Mouse (Mus musculus) gastrocnemius, adult 18-20 months (tissue): ENCODE measurements at regions not wholly inside any gene's neighbourhood (a gene's known extent, or its start where the extent isn't known, plus 50 kb on each side); places are given as distances from the start of the nearest gene placed in this dataset.

Experiments
- DNase-seq: peaks from one replicate; pipeline ENCODE4 v3.0.0; 2021; ENCODE audit warnings: low spot score

DNA sequence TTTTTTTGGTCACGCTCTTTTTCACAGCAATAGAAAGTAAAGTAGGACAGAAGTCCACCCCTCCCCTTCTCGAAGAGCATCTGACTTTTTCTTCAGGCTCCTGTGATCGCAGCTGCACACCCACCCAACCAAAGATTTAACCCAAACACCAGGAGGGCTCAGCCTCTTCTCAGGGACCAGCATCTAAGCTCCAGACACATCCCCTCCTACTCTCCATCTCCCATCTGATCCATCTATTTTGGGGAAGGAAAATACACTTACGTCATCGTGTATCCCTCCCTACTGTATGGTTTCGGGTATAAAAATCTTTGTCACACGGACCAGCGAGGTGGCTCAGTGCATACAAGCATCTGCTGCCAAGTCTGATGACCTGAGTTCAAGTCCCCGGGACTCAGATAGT lies 284.3 kb downstream of the 3100002H09Rik start:
- DNase-seq, result no peak

DNA sequence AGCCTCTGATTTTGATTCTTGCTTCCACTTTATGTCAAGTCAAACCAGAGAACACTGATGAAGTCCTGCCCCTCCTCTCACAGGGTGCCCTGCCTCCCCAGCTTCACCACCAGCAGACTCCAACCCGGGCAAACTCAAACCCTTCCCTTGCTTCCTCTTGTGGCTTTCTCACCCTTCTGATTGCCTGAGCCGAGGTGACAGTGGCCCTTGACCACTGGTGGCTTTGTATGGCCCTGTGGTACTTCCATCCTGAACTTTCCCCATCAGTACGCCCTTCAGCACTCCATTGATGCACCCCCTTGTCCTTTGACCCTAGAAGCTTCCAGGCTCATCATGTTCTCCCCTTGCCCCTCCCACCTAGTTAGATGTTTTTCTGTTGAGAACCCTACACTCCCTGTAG lies 287.0 kb downstream of the 3100002H09Rik start:
- no peak for DNase-seq

DNA sequence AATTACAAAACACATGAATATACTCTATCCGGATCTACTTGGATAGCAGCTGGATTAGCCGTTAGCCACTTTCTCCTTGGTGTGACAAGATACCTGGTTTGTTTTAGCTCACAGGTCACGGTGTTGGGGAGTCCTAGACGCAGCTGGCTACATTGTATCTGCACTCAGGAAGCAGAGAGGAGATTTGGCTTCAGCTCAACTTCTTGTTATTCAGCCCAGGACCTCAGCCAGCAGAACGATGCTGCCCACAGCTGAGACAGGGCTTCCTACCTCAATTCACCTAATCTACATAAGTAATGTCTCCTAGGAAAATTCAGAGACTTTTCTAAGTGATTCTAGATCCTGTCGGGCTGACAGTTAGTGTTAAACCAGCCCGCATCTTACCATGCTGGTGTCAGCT lies 289.4 kb downstream of the 3100002H09Rik start:
- no peak for DNase-seq

DNA sequence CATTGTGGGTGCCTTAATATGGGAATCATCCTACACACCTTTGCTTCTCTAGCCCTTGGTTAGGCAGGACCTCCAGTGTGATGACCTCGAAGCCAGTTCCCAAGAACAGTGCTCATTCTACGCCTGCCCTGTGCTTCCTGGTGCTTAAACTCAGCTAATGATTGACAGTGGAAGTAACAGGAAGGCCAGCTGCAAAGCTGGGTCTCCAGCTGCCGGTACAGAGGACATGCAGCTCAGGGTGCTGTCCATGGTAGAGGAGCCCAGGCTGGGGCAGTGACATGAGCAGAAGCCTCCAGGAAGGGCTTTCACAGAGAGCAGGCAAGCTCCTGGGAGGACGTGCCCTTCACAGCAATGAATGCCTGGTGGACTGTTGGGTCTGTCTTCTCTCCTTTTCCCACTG lies 293.6 kb downstream of the 3100002H09Rik start:
- no peak for DNase-seq

DNA sequence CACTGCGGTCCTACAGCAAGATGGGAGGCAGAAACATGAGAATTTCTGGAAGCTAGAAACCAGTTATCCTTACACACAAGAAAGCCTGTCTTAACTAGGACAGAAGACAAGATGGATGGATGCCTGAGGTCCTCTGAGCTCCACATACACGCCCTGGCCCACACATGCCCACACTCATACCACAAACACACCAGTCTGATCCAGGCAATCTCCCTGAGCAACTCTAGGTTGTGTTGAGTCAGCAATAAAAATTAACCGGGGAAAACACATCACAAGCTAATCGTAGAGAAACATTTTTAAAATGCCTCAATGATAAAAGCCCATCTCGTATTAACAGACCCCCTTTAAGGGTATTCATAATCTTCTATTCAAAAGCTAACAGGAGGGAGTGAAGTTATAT lies 298.9 kb downstream of the 3100002H09Rik start:
- DNase-seq, result no peak

DNA sequence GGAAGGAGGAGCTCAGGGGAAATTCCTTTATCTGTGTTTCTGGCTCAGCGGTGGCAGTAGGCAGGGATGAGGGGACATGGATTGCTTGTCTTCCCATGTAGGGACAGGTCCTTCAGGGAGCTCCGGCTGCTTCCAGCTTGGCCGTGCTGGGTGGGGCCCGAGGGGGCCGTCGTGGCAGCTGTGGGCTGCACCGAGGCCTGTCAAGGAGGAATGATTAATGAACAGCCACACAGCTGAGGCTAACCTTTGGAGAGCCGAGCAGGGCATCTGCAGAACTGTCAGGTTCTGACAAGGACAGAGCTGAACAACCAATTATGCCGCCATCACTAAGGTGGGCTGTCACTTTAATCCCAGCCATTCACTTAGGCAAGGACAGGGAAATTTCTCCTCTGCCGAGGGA lies 300.0 kb downstream of the 3100002H09Rik start:
- no peak for DNase-seq

DNA sequence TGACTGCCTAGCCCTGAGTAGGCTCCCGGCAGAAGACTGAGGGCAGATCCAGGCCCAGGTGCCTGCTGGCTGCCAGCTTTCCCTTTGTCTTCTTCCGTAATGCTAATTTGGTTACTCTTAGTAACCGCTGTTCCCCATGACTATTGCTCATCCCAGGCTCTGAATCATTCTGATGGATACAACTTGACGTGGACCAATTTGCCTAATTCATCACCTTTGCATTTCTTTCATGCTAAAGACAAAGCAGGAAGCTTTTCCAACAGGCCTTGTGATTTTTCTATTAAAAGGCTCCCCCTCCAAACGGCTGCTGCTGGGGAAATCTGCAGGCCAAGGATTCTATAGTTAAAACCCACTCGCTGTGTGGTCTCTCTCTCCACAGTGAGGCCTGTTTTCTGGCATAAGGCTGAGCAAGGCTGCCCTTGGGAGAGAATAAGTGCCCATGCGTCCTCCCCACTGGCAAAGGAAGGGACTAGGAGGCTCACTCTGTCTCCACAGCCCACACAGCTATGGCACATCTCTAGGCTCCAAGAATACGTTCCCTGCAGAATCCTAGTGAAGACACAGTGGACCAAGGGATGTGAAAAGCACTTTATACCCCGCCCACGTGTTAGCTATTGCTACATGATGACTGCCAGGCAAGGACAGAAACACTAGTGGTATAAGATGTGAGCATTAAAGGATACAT lies 304.6 kb downstream of the 3100002H09Rik start:
- no peak for DNase-seq

DNA sequence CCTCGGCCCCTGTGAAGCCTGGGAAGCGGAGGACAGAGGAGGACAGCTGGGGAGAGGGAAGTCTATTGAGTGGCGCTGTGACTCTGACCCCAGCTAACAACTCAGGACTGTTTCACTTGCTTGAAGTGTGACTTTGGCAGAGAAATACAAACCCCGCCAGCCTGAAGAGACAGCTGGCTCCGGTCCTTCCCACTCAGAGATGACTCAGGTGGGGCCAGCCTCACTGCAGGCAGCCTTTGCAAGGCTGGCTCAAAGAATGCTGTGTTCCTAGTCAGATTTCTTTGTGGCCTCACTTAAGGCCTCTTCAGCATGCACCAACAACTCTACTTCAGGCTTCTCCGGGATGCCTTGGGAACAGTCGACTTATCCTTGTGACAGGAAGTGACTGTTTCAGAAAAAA lies 307.7 kb downstream of the 3100002H09Rik start:
- DNase-seq, result no peak

DNA sequence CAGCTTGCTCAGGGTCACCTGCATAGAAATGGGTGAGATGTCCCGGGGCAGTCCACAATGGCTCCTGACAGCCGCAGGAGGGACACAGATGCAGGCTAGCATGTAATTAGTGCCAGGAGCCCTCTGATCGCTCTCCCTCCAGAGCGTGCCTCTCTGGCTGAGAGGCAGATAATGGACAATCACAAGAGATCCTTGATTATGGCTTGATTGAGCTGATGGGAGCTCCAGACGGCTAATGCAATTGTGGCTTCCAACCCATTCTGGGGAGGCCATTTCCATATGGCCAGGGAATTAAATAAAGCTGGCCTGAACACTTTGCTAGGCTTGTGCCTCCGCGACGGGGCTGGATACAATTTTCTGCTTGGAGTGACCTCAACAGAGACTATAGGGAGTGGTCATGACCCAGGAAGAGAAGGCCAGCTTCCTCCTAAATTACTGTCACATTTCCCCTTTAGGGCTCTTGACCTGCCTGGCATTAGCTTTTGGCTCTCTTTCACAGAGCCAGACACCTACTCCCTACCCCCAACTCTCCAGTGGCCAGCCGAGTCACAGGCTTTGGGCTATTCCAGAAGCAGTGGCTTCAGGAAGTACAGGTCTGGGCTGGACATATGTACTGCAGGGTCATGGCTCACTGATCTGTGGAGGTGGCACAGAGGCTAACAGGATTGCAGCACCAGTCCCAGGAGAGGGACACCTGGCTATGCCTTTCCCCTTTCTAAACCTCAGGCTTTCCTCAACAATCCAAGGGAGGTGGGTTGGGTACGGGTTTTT lies 311.8 kb downstream of the 3100002H09Rik start:
- no peak for DNase-seq

DNA sequence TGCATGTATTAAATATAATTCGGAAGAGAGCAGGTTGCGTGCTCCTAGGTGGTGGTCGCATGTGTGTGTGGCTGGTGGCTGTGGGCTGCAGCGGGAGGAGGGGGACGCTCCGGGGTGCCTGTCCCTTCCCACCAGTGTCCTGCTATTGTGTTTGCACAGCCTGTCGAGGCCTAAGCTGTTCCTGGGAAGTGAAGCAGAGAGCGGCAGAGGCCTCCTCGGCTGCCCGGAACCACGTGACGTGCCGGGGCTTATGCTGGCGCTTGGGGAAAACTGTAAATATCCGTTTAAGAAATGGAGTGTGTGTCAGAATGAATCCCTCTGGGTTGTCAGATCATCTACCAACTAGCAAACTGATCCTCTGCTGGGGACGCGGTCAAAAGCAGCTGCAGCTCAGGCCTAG lies 318.3 kb downstream of the 3100002H09Rik start:
- DNase-seq, result no peak

DNA sequence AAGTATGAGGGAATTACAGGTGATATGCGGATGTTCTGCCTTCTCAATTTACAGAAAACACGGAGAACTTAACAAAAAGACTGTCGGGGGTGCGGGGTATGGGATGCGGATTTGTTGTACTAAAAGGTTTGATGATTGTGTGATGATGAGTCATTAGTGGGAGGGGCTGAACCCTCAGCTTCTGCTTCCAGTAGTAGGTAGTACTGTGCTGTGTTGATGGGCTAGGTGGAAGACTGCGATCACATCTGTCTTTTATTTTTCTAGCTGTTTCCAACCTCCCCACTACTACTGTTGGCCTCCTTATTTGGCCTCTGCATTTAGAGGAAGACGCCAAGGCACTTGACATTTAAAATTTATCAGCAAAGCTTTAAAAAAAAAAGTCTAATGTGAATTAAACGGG lies 318.8 kb downstream of the 3100002H09Rik start:
- no peak for DNase-seq

DNA sequence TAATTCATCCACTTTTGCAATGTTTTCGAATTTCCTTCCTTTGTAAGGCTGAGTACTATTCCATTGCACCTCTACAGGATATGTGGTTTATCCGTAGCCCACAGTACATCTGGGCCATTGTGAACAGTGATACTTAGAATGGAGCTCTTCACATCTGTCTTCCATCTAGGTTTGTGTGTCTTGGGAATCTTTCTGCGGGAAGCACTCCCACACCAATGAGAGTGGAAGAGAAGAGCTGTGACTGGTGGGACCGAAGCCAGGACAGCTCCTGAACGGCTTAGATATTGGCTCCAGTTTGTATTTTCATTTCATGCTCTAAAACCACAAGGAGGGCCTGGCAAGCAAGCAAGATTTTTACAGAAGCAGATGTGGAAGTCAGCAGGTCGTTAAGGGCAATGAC lies 323.1 kb downstream of the 3100002H09Rik start:
- DNase-seq, result peak; percentile 15

DNA sequence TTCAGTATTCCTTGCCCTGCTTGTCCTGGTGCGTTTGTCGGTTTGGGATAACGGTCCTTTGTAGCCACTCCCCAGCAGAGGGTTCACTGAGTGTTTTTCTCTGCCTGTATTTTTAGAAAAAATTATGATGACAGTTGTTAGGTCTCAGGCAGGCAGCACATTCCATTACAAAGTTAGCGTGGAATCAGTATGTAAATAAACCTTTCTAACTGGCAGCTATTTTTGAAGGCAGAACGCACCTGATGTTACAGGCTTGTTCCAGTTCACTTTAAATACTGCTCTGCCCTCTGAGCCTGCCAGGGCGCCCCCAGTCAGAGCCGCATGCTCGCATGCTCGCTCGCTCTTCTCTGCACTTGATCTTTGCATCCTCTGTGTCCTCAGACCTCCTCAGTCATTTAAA lies 331.9 kb downstream of the 3100002H09Rik start:
- DNase-seq, result no peak

DNA sequence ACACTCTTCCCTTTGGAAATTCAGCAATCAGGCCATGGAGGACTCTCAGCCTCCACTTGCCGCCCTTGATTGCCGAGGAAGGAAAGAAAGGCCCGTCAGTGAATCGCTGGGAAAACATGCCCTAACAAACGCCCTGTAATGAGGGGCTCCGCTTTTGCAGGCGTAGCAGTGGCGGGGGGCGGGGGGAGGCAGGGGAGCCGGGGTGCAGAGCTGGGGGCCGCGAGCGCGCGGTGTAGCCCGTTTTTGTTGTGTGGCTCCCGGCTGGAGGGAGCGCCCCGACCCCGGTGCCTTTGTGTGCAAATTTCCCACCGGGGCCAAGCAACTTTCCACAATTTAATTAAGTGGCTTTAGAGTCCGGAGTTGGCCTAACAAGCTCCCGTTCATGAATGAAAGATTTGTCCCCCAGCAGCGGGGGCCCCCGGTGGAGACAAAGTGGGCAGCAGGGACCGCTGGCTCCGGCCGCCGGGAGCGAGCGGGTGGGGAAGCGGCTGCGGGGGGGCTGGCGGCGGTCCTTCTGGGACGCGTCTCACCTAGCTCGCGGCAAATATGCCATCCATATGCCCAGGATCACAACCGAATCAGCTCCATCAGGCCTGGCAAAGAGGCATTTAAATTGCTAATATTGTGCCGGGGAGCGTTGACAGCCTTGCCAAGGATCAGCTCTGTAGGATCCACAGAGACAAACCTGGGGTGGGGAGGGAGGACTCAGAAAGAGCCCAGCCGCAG lies 333.0 kb downstream of the 3100002H09Rik start:
- DNase-seq, result no peak

DNA sequence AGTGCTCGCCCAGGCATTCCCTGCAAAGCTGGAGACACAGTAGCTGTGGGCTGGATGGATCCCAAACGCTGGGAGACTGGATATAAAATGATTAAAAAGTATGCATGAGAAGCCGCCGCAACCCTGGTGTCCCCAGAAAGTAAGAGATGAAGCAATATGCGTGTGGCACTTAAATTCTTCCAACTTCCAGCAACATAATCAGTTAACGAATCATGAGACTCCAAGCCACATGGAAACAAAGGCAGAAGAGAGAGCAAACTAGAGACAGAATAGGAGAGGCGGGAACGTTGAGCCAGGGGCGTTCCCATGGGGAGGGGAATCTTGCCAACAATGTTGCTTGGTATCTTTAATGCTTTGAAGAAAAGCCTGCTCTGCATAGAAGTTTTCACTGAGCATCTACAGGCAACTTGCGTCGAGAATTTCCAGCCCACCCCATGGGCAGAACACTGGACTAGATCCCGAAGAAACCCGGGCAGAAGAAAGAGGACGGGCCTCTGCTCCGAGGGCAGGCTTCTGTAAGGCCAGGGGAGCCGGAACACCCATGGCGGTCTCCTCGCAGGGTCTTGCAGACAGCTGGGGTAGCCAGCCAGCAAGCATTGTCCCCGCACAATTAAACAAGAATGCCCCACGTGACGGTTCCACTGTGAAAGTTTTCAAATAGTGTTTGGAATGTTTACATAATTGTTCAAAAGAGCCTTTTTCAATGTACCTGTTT lies 333.7 kb downstream of the 3100002H09Rik start:
- no peak for DNase-seq

DNA sequence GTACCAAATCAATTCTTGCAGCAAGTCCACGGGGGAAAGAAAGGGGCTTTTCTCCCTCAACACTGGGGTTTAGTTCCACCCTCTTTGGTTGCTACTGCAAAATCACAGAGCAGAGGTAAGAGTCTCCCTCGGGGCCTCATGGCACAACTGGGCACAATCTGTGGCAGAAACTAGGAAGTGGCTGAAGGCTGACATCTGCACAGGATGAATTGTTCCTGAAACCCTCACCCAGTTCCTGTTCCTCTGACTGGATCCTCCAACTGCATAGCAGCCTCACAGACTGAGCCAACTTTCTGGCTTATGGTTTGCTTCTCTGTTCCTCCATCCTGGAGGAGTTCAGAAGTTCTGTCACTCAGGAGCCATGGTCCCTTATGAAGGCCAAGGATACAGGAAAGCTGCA lies 338.6 kb downstream of the 3100002H09Rik start:
- no peak for DNase-seq

DNA sequence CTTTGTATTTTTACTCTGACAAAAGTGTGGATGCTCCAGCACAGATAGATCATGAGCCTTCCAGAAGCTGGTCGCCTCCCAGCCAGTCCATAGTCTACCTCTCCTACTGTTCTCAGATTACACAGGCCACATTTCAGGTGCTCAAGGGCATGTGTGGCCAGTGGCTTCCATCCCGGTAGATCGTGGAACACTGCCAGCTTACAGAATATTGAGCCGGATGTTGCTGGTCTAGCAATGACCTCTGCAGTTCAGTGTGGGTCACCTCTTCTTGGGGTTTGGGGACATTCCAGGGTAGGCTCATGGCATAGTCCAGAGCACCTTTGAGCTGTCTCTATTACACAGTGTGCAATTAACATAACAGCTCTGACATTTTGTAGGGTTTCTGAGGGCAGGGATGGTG lies 342.2 kb downstream of the 3100002H09Rik start:
- DNase-seq, result no peak

DNA sequence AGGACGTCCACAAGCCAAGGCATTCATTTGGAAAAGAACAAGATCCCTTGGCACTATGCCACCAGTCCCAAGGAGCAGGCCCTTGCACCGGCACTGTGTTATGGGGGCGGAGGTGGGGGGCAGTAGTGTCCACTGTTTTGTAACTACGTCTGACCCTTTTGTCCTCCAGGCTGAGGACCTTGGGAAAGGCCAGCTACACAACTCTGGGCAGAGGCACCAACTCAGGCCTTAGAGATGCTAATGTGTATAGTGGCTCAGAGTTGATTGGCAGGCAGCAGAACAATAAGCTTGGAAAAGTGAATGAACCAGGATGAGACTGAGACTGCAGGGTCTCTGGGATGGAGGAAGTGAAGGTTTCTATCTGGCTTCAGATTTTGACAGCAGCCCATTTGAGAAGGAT lies 344.0 kb downstream of the 3100002H09Rik start:
- no peak for DNase-seq

DNA sequence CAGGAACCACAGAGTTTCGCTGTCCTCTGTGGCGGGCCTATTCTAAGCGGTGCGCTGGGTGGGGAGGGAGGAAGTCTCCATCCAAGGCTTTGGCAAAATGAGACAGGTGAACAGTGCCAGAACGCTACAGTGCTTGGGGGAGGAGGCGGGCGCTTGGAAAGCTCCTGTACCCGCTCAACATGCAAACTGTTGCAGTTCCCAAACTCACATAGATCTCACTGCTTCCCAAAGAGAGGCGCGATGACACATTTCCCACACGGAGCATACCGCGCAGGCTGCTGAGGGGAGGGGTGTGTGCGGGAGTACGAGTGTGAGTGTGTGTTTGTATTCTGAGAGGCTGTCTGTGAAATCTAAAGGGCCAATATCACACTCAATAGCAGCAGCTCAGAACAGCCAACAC lies 345.1 kb downstream of the 3100002H09Rik start:
- DNase-seq, result no peak

DNA sequence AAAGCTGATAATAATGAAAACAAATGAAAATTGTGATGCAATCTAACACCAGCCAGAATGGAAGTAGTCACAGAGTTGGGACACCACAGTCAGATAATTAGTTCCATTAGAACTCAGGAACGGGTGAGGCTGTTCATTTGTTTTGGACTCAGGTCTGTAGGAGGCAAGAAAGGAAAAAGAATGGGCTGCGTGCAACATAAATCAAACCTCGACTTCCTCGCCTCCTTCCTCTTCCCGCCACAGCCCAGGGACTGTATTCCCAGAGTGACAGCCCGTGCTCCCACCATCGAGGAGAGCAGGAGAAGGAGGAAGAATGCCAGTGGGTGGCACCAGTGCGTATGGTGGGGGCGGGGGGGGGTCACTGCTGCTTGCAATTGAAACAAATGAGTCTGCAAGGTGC lies 339.2 kb upstream of the 4930535I16Rik start:
- DNase-seq, result no peak

DNA sequence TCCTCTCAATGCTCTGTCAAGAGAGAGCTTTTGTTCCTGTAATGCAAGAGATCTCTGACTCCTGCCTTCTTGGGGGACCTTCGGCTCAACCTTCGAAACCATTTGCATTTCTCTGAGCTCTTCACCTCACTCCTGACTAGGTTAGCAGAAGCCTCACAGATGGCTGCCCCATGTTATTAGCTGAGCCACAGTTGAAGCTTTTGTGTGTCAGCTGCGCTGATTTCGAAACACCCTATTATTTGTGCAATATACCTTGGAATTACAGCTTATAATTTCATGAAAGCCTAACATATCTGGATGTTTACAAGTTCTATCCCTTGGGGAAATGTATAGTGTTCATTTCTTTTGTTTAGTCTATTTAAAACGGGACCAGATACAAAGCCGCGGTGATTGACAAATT lies 338.7 kb upstream of the 4930535I16Rik start:
- no peak for DNase-seq

DNA sequence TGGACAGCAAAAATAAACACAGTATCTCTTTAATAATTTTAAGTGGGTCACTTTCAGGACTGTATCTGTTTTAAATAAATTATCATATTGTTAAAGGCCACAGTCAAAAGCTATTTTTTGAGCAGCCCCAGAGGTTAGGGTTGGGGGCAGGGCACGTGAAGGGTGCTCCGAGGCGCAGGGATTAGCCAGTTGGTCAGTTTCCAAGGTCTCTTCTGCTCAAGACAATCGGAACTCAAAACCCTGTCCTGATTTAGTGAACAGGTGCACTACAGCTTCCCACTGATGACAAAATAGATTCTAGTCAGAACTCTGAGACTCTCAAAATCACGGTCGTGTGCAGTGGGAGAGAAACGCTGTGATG lies 337.3 kb upstream of the 4930535I16Rik start:
- DNase-seq, result no peak
